Mouse (Mus musculus) small intestine, adult 2 months (tissue): ENCODE measurements around the gene Ccm2l. TPM values are rescaled to one million over a fixed set of nuclear protein-coding genes. Genes with fewer than 3 reads are reported as not detected.
A peak's percentile ranks its signal among the peaks of the same experiment; 100 is the strongest.

Experiments
- H3K27ac ChIP-seq: fragments of 200-500 bp; 2 replicates; pipeline ENCODE4 v1.5.1; 2012; ENCODE audit warnings: low read depth, low read length, control low read depth, inconsistent platforms; ENCODE audit not compliant: insufficient read depth
- H3K27me3 ChIP-seq: fragments of 200-500 bp; 2 replicates; pipeline ENCODE4 v1.6.1; 2012; ENCODE audit warnings: mild to moderate bottlenecking, moderate library complexity, low read length, inconsistent platforms; ENCODE audit not compliant: control insufficient read depth, insufficient read depth
- H3K36me3 ChIP-seq: fragments of 200-500 bp; 2 replicates; pipeline ENCODE4 v1.6.1; 2012; ENCODE audit warnings: mild to moderate bottlenecking, low read length, control low read depth, inconsistent platforms; ENCODE audit not compliant: control insufficient read depth, insufficient read depth
- H3K4me1 ChIP-seq: fragments of 200-500 bp; 2 replicates; pipeline ENCODE4 v1.6.1; 2012; ENCODE audit warnings: low read length, inconsistent platforms, mixed read lengths; ENCODE audit not compliant: control insufficient read depth, insufficient read depth, insufficient read length
- H3K4me3 ChIP-seq: fragments of 200-500 bp; 2 replicates; pipeline ENCODE4 v1.5.1; 2012; ENCODE audit warnings: low read depth, mild to moderate bottlenecking, control low read depth, inconsistent platforms, low read length, moderate library complexity
- CTCF ChIP-seq: fragments of 200-500 bp; IDR thresholded peaks from 2 replicates; pipeline ENCODE4 v1.5.1; 2012; ENCODE audit warnings: low read depth, mild to moderate bottlenecking, control low read depth, inconsistent platforms, low read length, moderate library complexity, mixed read lengths; ENCODE audit not compliant: insufficient replicate concordance, insufficient read length; ENCODE audit errors: extremely low read depth
- POLR2A ChIP-seq: fragments of 200-500 bp; IDR thresholded peaks from 2 replicates; pipeline ENCODE4 v1.6.1; 2012; ENCODE audit warnings: low read depth, mild to moderate bottlenecking, control low read depth, inconsistent platforms, low read length, moderate library complexity
- WGBS: fragments of 180-500 bp; shearing (Covaris S2); methylation state at CpG from one replicate; pipeline ENCODE4 v1.1.7; 2018; 5-methylcytosine and 5-hydroxymethylcytosine counted together
- polyA plus RNA-seq: library from polyadenylated mRNA; depleted of rRNA; stranded (reverse); fragments of >200 nt; gene quantifications from 2 replicates; pipeline ENCODE4 v1.2.3, GENCODE M21; 2012

Gene Ccm2l
- polyA plus RNA-seq, 1 experiment, result 9.2 TPM

DNA sequence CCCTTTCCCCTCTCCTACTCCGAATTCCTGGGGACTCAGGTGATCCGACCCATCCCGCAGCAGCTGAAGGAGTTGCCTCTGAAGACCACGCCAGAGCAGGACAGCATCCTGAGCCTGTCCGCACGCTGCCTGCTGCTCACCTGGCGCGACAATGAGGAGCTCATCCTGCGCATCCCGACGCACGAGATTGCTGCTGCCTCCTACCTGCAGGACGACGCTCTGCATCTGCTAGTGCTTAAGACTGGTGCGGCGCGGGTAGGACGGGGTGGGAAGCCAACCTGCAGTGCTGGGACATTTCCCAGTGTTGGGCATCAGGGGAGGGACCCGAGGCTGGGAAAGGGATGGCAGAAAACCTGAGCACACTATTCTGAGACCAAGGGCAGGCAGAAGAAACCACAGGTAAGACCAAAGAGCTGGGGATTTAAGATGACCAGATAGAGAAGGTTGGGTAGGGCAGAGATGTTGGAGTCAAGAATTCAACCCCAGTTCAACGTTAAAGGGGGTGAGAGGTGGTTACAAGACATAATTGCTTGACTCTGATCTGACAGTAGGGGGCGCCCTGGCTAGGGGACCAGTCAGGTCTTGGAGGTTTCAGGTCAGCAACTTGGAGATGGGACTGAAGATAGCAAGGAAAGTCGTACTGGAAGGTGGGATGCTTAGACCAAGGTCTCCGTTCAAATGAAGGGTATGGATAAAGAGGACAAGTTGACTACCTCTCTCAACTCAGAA, 5.2 kb downstream of the Ccm2l start:
- Histone ChIP-seq H3K4me1 (peaks cover 3% of the 10 kb centered on the region), H3K27me3 (peaks cover 13% of the 10 kb centered on the region), H3K4me3 (no peak overlapping the region), H3K27ac (no peak overlapping the region), H3K36me3 (no peaks in the 10 kb centered on the region)
- WGBS, result 17% methylated on average over 23 of the region's 23 CpGs
- TF ChIP-seq CTCF (peak; percentile 35; the same call in 1 of the 2 replicates), POLR2A (no peak)

DNA sequence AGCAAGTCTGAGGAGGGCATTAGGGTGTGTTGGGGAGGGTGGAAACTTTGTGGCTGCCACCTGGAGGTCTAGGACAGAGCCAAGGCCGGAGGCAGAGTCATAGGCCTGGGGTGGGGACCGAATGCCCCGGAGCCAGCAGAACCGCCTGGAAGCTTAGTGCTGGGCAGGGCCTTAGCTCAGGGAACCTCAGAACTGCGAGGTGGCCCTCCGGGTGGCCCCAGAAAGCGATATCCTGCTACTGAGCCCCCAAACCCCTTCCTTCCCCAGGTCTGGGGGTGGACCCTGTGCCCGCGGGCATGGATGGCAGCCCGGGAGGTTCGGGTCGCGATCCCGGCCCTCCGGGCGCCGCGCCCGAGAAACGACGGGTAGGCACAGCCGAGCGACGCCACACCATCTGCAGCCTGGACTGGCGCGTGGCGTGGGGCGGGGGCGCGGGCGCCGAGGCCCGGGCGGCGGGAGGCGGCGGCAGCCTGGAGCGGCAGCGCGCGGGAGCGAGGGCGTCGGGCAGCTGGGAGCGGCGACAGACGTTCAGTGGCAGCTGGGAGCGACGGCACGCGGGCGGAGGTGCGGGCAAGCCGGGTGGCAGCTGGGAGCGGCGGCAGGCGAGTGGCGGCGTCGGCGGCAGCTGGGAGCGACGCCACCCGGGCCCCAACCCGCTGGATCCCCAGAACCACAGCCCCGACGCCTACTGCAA, 5.9 kb downstream of the Ccm2l start:
- H3K36me3 ChIP-seq, result no peaks in the 10 kb centered on the region
- TF ChIP-seq POLR2A (no peak), CTCF (0 out of 2 replicates have a peak, but pooled peaks have one; percentile 3)
- no peak overlapping the region; the same call in 1 of the 2 replicates for H3K4me3 ChIP-seq
- 31% methylated on average over 67 of the region's 67 CpGs for WGBS
- H3K4me1 ChIP-seq, result peaks cover 6% of the 10 kb centered on the region
- peaks cover 13% of the 10 kb centered on the region for H3K27me3 ChIP-seq
- H3K27ac ChIP-seq, result no peak overlapping the region

DNA sequence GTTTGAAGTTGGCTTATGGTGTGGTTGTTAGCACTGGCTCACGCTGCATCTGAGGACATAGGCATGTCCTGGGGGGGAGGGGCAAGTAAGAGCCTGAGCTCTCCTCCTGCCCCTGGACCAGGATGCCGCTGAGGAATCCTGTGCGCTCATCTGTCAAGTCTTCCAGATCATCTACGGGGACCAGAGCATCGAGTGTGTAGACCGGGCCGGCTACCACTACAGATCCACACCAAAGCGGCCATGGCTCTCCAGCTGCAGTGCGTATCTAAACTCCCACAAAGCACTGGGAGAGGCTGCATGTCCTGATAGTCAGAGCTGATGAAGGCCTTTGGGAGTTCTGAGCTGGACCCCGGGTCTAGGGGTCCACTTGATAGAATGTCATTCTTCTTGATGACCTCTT, 8.9 kb downstream of the Ccm2l start:
- 83% methylated on average over 10 of the region's 10 CpGs for WGBS
- Histone ChIP-seq H3K27ac (no peak overlapping the region), H3K36me3 (no peaks in the 10 kb centered on the region), H3K4me1 (peaks cover 6% of the 10 kb centered on the region), H3K4me3 (no peak overlapping the region), H3K27me3 (peaks cover 13% of the 10 kb centered on the region)
- TF ChIP-seq POLR2A (no peak), CTCF (no peak)

DNA sequence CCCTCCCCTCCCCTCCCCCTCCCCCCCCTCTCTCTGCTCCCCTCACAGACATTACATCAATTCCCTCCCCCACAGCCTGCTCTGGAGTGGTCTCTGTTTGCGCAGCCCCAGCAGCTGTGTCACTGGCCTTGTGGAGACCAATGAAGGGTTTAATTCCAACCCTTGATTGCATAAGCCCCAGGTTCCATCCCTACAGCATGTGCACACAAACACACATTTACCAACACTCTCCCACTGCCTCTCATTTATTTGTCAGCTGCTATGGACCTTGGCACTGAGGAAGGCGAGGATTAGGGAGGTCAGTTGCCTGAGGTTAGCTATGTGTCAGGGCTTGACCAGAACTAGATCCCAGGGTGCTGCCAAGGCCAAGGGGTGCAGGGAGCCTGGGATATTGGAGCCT, 10.2 kb downstream of the Ccm2l start:
- TF ChIP-seq CTCF (no peak), POLR2A (no peak)
- no peaks in the 10 kb centered on the region for H3K36me3 ChIP-seq
- peaks cover 6% of the 10 kb centered on the region for H3K4me1 ChIP-seq
- H3K4me3 ChIP-seq, result no peak overlapping the region
- H3K27me3 ChIP-seq, result peaks cover 13% of the 10 kb centered on the region
- WGBS, result 34% methylated on average over 2 of the region's 2 CpGs
- no peak overlapping the region for H3K27ac ChIP-seq

DNA sequence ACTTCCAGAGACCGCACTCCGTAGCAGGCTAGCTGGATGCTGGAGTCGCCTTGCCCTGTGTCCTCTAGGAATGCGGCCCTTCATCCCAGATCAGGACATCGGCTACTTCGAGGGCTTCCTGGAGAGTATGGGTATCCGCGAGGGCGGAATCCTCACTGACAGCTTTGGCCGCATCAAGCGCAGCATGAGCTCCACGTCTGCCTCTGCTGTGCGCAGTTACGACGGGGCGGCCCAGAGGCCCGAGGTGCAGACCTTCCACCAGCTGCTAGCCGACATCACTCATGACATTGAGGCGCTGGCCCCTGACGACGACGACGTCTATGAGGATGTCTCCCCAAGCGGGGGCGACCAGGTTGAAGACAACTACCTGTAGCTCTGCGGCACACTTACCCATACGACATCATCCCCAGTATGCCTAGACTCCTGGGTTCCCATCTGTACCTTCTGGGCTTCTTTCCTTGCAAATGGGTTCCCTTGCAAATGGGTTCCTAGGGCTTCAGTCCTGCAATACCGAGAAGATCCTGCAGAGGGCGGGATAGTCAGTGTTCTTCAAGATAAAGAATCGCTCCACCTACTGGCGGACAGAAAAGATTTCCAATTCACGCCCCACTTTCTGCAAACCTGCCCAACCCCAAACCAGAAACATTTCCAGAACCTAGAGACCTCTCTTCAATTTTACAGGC, 15.2 kb downstream of the Ccm2l start:
- TF ChIP-seq POLR2A (no peak), CTCF (peak; percentile 92; the same call in 1 of the 2 replicates)
- H3K27ac ChIP-seq, result no peak overlapping the region
- no peaks in the 10 kb centered on the region for H3K27me3 ChIP-seq
- no peak overlapping the region for H3K4me3 ChIP-seq
- H3K36me3 ChIP-seq, result no peaks in the 10 kb centered on the region
- WGBS, result 43% methylated on average over 32 of the region's 32 CpGs
- H3K4me1 ChIP-seq, result peaks cover 2% of the 10 kb centered on the region

DNA sequence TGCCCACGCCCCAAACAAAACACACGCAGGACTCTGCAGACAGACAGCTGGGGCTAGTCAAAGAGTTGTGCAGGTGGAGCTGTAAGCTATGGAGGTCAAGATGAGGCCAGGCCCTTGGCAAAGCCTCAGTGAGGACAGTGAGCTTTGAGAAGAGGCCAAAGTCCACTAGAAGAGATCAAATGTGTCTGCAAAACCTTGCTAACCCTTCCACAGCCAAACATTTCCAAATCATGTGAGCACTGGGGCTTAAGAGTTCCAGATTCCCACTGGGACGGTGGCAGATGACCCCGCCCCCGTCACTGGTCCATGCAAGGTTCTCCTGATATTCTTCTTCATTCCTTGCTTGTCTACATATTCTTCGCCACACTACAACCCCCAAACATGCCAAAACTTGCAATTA, 16.1 kb downstream of the Ccm2l start:
- Histone ChIP-seq H3K27ac (no peak overlapping the region), H3K4me1 (no peaks in the 10 kb centered on the region; the same call in 1 of the 2 replicates), H3K27me3 (no peaks in the 10 kb centered on the region), H3K36me3 (no peaks in the 10 kb centered on the region), H3K4me3 (no peak overlapping the region)
- TF ChIP-seq POLR2A (no peak), CTCF (no peak)
- 67% methylated on average over 6 of the region's 6 CpGs for WGBS

DNA sequence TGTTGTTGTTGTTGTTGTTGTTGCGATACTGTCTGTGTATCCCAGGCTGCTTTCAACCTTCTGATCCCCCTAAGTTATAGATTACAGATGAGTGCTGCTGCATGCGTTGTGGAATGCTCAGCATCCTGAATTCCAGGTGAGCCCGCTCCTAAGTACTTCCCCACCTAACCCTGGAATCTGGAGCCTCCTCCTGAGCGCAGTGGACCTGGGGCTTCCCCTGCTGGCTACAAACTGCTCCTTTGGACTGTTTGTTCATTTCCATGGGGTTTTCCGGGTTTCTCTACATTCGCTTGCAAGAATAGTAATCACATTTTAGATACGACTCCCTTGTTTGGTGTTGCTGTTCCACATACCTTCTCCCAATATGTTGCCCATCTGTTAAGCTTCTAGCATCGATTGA, 17.5 kb downstream of the Ccm2l start:
- Histone ChIP-seq H3K4me1 (no peaks in the 10 kb centered on the region; the same call in 1 of the 2 replicates), H3K4me3 (no peak overlapping the region), H3K27ac (no peak overlapping the region), H3K36me3 (no peaks in the 10 kb centered on the region), H3K27me3 (no peaks in the 10 kb centered on the region)
- no peak for TF ChIP-seq CTCF
- no peak for TF ChIP-seq POLR2A
- WGBS, result 60% methylated on average over 8 of the region's 8 CpGs
